Mouse (Mus musculus): ENCODE measurements around the gene Hells. TPM values are rescaled to one million over a fixed set of nuclear protein-coding genes. Genes with fewer than 3 reads are reported as not detected.

Gene Hells
- total RNA-seq, 1 experiment: 190 TPM

DNA sequence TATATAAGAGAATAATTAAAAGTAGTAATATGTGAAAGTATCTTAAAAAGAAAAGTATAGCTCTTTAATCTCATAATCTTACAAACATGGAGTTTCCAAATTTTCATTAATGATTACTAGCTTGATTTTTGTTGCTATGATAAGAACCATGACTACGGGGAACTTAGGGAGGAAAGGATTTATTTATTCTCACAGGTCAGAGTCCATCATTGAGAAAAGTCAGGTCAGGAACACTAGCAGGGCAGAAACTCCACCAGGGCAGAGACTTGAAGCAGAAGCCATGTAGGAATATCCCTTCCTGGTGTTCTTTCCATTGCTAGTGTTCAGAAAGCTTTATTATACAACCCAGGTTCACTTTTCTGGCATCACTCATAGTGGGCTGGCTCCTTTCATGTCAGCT lies 68.0 kb downstream of the Hells start:
- Histone ChIP-seq H3K36me3 (ENCODE audit: control insufficient read depth, insufficient read depth, low read length, poor library complexity, severe bottlenecking) (no peaks in the 10 kb centered on the region), H3K4me3 (ENCODE audit: insufficient read depth in 1 of 2, low read depth in 1 of 2, low read length in 2 of 2, poor library complexity in 1 of 2, severe bottlenecking in 1 of 2) (no peak overlapping the region), H3K9me3 (ENCODE audit: control insufficient read depth, insufficient read depth, low read depth, low read length) (no peaks in the 10 kb centered on the region), H3K4me1 (ENCODE audit: control insufficient read depth in 2 of 2, insufficient read depth in 2 of 2, low read length in 2 of 2, poor library complexity in 1 of 2) (no peaks in the 10 kb centered on the region), H3K27ac (ENCODE audit: insufficient read depth, low read depth, low read length, poor library complexity, severe bottlenecking) (no peak overlapping the region), H3K9ac (ENCODE audit: insufficient read depth, low read depth, low read length, poor library complexity, severe bottlenecking) (no peak overlapping the region)
- DNase-seq (ENCODE audit: low read depth, low spot score): no peak
- TF ChIP-seq ZC3H11A (IDR thresholded peaks at IDR 0.05; ENCODE audit: borderline replicate concordance, low read depth, low read length) (no peak), HCFC1 (IDR thresholded peaks at IDR 0.05; ENCODE audit: borderline replicate concordance, insufficient read depth, low read length) (no peak), CHD2 (IDR thresholded peaks at IDR 0.05; ENCODE audit: low read depth, low read length) (no peak), MAFK (IDR thresholded peaks at IDR 0.05; ENCODE audit: insufficient read depth, low read depth, low read length) (no peak), ZNF384 (IDR thresholded peaks at IDR 0.05; ENCODE audit: low read depth, low read length) (no peak)
- in situ Hi-C loops (cut with MboI; ENCODE audit: low sequenced_read_pairs in 2 of 2, unreplicated experiment in 2 of 2): loop anchor here in 1 of 2 experiments (25.0 kb wide), 1 partner anchor 1239 kb away; no protein-coding TSS in a partner anchor

DNA sequence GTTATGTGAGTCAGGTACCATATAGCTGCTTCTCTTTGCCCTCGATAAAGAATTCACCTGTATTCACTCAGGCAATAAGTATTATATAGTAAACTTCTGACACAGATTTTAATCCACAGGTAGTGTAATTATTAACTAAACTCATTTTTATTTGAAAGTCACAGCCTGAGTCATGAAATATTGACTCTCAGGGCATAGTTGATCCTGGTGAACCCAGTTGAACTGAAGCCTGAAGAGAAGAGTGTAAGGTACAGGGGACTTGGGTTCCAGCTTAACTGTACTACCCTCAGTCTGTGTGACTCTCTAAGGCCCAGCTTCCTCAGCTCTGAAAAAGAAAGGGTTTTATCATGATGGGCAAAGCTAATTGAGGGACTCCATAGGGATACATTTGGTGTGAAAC lies 74.4 kb downstream of the Hells start:
- Histone ChIP-seq H3K4me3 (ENCODE audit: insufficient read depth in 1 of 2, low read depth in 1 of 2, low read length in 2 of 2, poor library complexity in 1 of 2, severe bottlenecking in 1 of 2) (no peak overlapping the region), H3K36me3 (ENCODE audit: control insufficient read depth, insufficient read depth, low read length, poor library complexity, severe bottlenecking) (no peaks in the 10 kb centered on the region), H3K9me3 (ENCODE audit: control insufficient read depth, insufficient read depth, low read depth, low read length) (no peaks in the 10 kb centered on the region), H3K9ac (ENCODE audit: insufficient read depth, low read depth, low read length, poor library complexity, severe bottlenecking) (no peak overlapping the region), H3K27ac (ENCODE audit: insufficient read depth, low read depth, low read length, poor library complexity, severe bottlenecking) (no peak overlapping the region), H3K4me1 (ENCODE audit: control insufficient read depth in 2 of 2, insufficient read depth in 2 of 2, low read length in 2 of 2, poor library complexity in 1 of 2) (no peaks in the 10 kb centered on the region)
- no peak for DNase-seq (ENCODE audit: low read depth, low spot score)
- TF ChIP-seq HCFC1 (IDR thresholded peaks at IDR 0.05; ENCODE audit: borderline replicate concordance, insufficient read depth, low read length) (no peak), ZNF384 (IDR thresholded peaks at IDR 0.05; ENCODE audit: low read depth, low read length) (no peak), CHD2 (IDR thresholded peaks at IDR 0.05; ENCODE audit: low read depth, low read length) (no peak), MAFK (IDR thresholded peaks at IDR 0.05; ENCODE audit: insufficient read depth, low read depth, low read length) (no peak)
- in situ Hi-C loops (cut with MboI; ENCODE audit: low sequenced_read_pairs in 2 of 2, unreplicated experiment in 2 of 2): no loop called here

DNA sequence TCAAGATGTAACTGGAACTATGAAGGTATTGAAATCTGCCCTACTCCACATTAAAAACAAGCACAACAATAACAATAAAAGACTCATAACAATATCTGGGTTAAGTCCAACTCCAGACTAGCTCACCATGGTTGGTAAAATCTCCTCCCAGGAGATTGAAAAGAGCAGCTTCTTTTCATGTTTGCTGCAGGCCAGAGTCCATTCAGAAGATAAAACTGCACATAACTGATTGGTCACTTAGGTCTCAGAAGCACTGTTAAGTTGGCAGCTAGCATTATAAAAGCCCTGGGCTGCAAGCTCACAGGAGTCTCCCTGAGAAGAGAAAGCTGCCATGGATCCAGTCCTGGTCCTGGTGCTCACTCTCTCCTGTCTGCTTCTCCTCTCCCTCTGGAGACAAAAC lies 76.0 kb downstream of the Hells start, which contains the start of gene Cyp2c55:
Cyp2c55 (plus strand) TSS at position 305 of the 400 bp plus-strand sequence.
- Histone ChIP-seq H3K9ac (ENCODE audit: insufficient read depth, low read depth, low read length, poor library complexity, severe bottlenecking) (no peak within 1 kb of the TSS), H3K9me3 (ENCODE audit: control insufficient read depth, insufficient read depth, low read depth, low read length) (no peaks in the 10 kb centered on the region), H3K4me3 (ENCODE audit: insufficient read depth in 1 of 2, low read depth in 1 of 2, low read length in 2 of 2, poor library complexity in 1 of 2, severe bottlenecking in 1 of 2) (no peak within 1 kb of the TSS), H3K4me1 (ENCODE audit: control insufficient read depth in 2 of 2, insufficient read depth in 2 of 2, low read length in 2 of 2, poor library complexity in 1 of 2) (no peaks in the 10 kb centered on the region), H3K36me3 (ENCODE audit: control insufficient read depth, insufficient read depth, low read length, poor library complexity, severe bottlenecking) (no peaks in the 10 kb centered on the region), H3K27ac (ENCODE audit: insufficient read depth, low read depth, low read length, poor library complexity, severe bottlenecking) (no peak within 1 kb of the TSS)
- DNase-seq (ENCODE audit: low read depth, low spot score): no peak
- in situ Hi-C loops (cut with MboI; ENCODE audit: low sequenced_read_pairs in 2 of 2, unreplicated experiment in 2 of 2): no loop called here
- no peak for TF ChIP-seq MAFK (IDR thresholded peaks at IDR 0.05; ENCODE audit: insufficient read depth, low read depth, low read length)
- TF ChIP-seq ZNF384 (IDR thresholded peaks at IDR 0.05; ENCODE audit: low read depth, low read length): no peak
- no peak for TF ChIP-seq ZC3H11A (IDR thresholded peaks at IDR 0.05; ENCODE audit: borderline replicate concordance, low read depth, low read length)
- no peak for TF ChIP-seq CHD2 (IDR thresholded peaks at IDR 0.05; ENCODE audit: low read depth, low read length)
- no peak for TF ChIP-seq HCFC1 (IDR thresholded peaks at IDR 0.05; ENCODE audit: borderline replicate concordance, insufficient read depth, low read length)

Other genes with a start within 250 kb of the Hells start
- gene Noc3l, start 111.7 kb upstream of the Hells start, total RNA-seq (2012; rRNA removed): 21.2 and 29.9 TPM in 2 replicates
- gene Tbc1d12, start 94.3 kb upstream of the Hells start, total RNA-seq (2012; rRNA removed): 3.6 and 4.8 TPM in 2 replicates
- 0.16 and 0.40 TPM in 2 replicates for gene Cyp2c55, start 76.1 kb downstream of the Hells start, total RNA-seq (2012; rRNA removed)
- gene Cyp2c65, start 130.1 kb downstream of the Hells start, total RNA-seq (2012; rRNA removed): not detected in 2 replicates
- gene Cyp2c66, start 183.0 kb downstream of the Hells start, total RNA-seq (2012; rRNA removed): not detected in 2 replicates

Measured in ES-E14 (cell line).